In the genomic region with DNA sequence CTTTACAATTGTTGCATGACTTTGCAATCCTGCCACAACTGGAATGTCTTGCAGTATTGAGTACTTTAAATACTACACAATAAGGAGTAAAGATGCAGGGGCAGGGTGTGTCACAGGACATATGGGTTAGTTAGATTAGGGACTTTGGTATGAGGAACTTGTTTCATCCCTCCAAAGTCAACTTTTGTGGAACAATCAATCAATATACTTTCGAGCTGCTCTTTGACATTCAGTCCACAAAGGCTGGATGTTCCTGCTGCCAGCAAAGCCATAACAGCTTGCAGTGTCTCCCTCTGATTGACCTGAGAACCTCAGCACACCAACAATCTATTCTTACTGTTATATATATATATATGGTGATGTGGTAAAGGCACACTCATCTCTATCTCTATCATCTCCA, we compare ENCODE assay signal across 26 mouse cellular contexts.
"Had no signal": no experiment of that assay in that cellular context is flagged by ENCODE, and none has a peak within 500 bp of the region (broad histone marks: within the 10 kb centered on the region; RNA-seq: fewer than 3 reads in every experiment).

No protein-coding gene starts in this region.

- H3K4me2 ChIP-seq: heart, embryonic 12.5 days; hindbrain, embryonic 12.5 days; hindbrain, embryonic 14.5 days; intestine, embryonic 15.5 days; limb, embryonic 12.5 days; liver, embryonic 13.5 days; liver, embryonic 15.5 days had no signal

- DNase-seq: gastrocnemius, adult 2 months; gastrocnemius, postnatal 10 days; gastrocnemius, postnatal 25 days; heart, adult 18-20 months; heart, postnatal 10 days; heart, postnatal 4 days; kidney, adult 18-20 months; kidney, adult 8-10 months; kidney, postnatal 14 days; kidney, postnatal 36 days; layer of hippocampus, adult 9-11 months; layer of hippocampus, postnatal 36 days; liver, embryonic 13.5 days had no signal

- ATAC-seq: hindbrain, embryonic 16.5 days; inflammation-experienced regulatory T-cells, adult 6 months; intestine, embryonic 15.5 days; intestine, postnatal 0 days had no signal

- H3K9ac ChIP-seq: heart, embryonic 12.5 days; hindbrain, embryonic 12.5 days; hindbrain, embryonic 14.5 days; intestine, embryonic 15.5 days; limb, embryonic 12.5 days; liver, embryonic 13.5 days; liver, embryonic 15.5 days had no signal

- H3K27me3 ChIP-seq: heart, embryonic 12.5 days; hindbrain, embryonic 12.5 days; intestine, embryonic 15.5 days; limb, embryonic 12.5 days; liver, embryonic 13.5 days; liver, embryonic 15.5 days had no signal

- H3K36me3 ChIP-seq: heart, embryonic 10.5 days; heart, embryonic 12.5 days; hindbrain, embryonic 10.5 days; hindbrain, embryonic 12.5 days; intestine, embryonic 15.5 days; limb, embryonic 10.5 days; limb, embryonic 12.5 days; liver, embryonic 13.5 days; liver, embryonic 15.5 days had no signal

- H3K9me3 ChIP-seq: heart, embryonic 10.5 days; heart, embryonic 12.5 days; hindbrain, embryonic 10.5 days; hindbrain, embryonic 12.5 days; intestine, embryonic 15.5 days; limb, embryonic 10.5 days; limb, embryonic 12.5 days; liver, embryonic 13.5 days; liver, embryonic 15.5 days had no signal

- H3K4me1 ChIP-seq: heart, embryonic 10.5 days; heart, embryonic 12.5 days; hindbrain, embryonic 10.5 days; hindbrain, embryonic 12.5 days; intestine, embryonic 15.5 days; limb, embryonic 10.5 days; limb, embryonic 12.5 days; liver, embryonic 13.5 days; liver, embryonic 15.5 days had no signal

- H3K27ac ChIP-seq: gastrocnemius, adult 2 months; heart, embryonic 10.5 days; hindbrain, embryonic 10.5 days; hindbrain, embryonic 12.5 days; hindbrain, embryonic 14.5 days; intestine, embryonic 15.5 days; left cerebral cortex, adult 2 months; limb, embryonic 10.5 days; limb, embryonic 12.5 days; liver, embryonic 13.5 days; liver, embryonic 15.5 days had no signal

- H3K4me3 ChIP-seq: gastrocnemius, adult 2 months; heart, embryonic 10.5 days; heart, embryonic 12.5 days; hindbrain, embryonic 10.5 days; hindbrain, embryonic 12.5 days; intestine, embryonic 15.5 days; left cerebral cortex, adult 2 months; limb, embryonic 10.5 days; limb, embryonic 12.5 days; liver, embryonic 13.5 days; liver, embryonic 15.5 days had no signal
